7 mouse cellular contexts compared by ENCODE assay signal in the genomic region with DNA sequence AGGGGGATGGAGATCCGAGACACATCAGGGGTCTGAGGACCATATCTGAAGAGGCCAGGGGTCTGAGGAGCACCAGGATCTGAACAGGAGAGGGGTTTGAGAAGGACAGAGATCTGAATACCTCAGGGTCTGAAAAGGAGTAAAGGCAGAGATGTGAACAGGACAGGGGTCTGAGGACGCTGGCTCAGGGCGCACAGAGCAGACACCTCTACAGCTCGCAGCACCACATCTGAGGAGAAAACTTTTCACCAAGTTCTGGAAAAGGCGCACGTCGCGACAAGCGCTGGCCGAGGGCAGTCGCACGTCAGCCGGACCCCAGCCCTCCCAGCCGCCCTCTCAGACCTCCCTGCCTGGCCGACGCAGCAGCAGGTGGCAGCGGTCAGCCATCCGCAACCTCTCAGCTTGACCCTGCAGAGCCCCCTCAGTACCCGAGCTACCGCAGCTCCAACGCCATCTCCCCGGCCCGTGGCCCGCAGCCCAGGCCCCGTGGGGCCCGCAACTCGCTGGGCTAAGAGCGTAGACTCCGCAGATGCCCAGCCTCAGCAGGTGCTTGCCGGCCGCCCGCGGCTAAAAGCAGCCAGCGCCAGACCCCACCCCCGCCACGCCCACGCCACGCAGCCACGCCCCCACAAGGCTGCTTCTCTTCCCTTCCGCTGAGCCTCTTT. TPM values are rescaled to one million over a fixed set of nuclear protein-coding genes. Genes with fewer than 3 reads are reported as not detected.
DNase-seq lines count a peak whose midpoint lies in the region; ATAC-seq and TF ChIP-seq lines count a peak whose summit lies in the region.

No protein-coding gene starts in this region.

- H3K9ac ChIP-seq in lung, embryonic 15.5 days, result peak overlapping the region; percentile 47

- H3K4me3 ChIP-seq in lung, embryonic 15.5 days, result peak overlapping the region; percentile 70
- H3K4me3 ChIP-seq in limb, embryonic 10.5 days, result peak overlapping the region; percentile 71
- H3K4me3 ChIP-seq in olfactory bulb, adult 2 months (ENCODE audit: insufficient read depth, low read depth, low read length), result peak overlapping the region; percentile 92

- DNase-seq in lung, postnatal 4 days, result no peak
- DNase-seq in limb, embryonic 10.5 days (ENCODE audit: low spot score), result no peak
- no peak for DNase-seq in spleen, postnatal 10 days (ENCODE audit: low spot score in 2 of 2)
- DNase-seq in thymus, postnatal 4 days, result no peak

- H3K4me2 ChIP-seq in lung, embryonic 15.5 days, result peak overlapping the region; percentile 97

- no peaks in the 10 kb centered on the region for H3K36me3 ChIP-seq in lung, embryonic 15.5 days
- H3K36me3 ChIP-seq in limb, embryonic 10.5 days, result no peaks in the 10 kb centered on the region

- 1% methylated on average over 40 of the region's 40 CpGs for WGBS in lung, embryonic 15.5 days
- 2% methylated on average over 40 of the region's 40 CpGs for WGBS in limb, embryonic 10.5 days
- WGBS in olfactory bulb, adult 2 months, result 2% methylated on average over 40 of the region's 40 CpGs

- no peak overlapping the region; the same call in 1 of the 2 replicates for H3K27ac ChIP-seq in lung, embryonic 15.5 days
- H3K27ac ChIP-seq in limb, embryonic 10.5 days, result peak overlapping the region; percentile 91
- H3K27ac ChIP-seq in olfactory bulb, adult 2 months (ENCODE audit: insufficient read depth, low read depth, low read length), result no peak overlapping the region; the same call in 1 of the 2 replicates

- TF ChIP-seq CTCF in olfactory bulb, adult 2 months (IDR thresholded peaks at IDR 0.05; ENCODE audit: insufficient read depth, low read depth, low read length), result no peak

- no peaks in the 10 kb centered on the region for H3K27me3 ChIP-seq in lung, embryonic 15.5 days
- H3K27me3 ChIP-seq in limb, embryonic 10.5 days (ENCODE audit: low read depth, poor library complexity, severe bottlenecking), result 0 out of 2 replicates have a peak, but pooled peaks cover 6% of the 10 kb centered on the region

- H3K9me3 ChIP-seq in lung, embryonic 15.5 days, result no peaks in the 10 kb centered on the region
- H3K9me3 ChIP-seq in limb, embryonic 10.5 days (replicated peaks), result no peaks in the 10 kb centered on the region

- TF ChIP-seq POLR2A in olfactory bulb, adult 2 months (IDR thresholded peaks at IDR 0.05; ENCODE audit: insufficient read depth, low read depth, low read length), result no peak

- peaks cover 11% of the 10 kb centered on the region for H3K4me1 ChIP-seq in lung, embryonic 15.5 days
- peaks cover 19% of the 10 kb centered on the region for H3K4me1 ChIP-seq in limb, embryonic 10.5 days
- peaks cover 14% of the 10 kb centered on the region for H3K4me1 ChIP-seq in olfactory bulb, adult 2 months (ENCODE audit: control insufficient read depth, insufficient read depth, low read length)

- ATAC-seq in lung, embryonic 15.5 days (ENCODE audit: borderline replicate concordance, extremely low read depth, low FRiP score, low TSS enrichment), result no peak
- ATAC-seq in erythroid progenitor cell, adult 5-6 weeks (replicated peaks; ENCODE audit: low FRiP score, poor library complexity, severe bottlenecking), result peak; percentile 0; the same call in 1 of the 2 replicates

RNA-seq across cellular contexts. Expression of a gene that starts 11.7 kb away (rescaled TPM):
- polyA plus RNA-seq in lung, embryonic 15.5 days (2015; fragmentation: Nextera tagmentation; extraction: Ambion mirVana), result 24.3 and 24.7 TPM in 2 replicates
- total RNA-seq in erythroid progenitor cell, adult 5-6 weeks (2015; ENCODE audit: low replicate concordance), result 13.0 and 16.9 TPM in 2 replicates
- 17.2 and 21.9 TPM in 2 replicates for total RNA-seq in erythroid progenitor cell, adult 5-6 weeks (2017; ENCODE audit: low replicate concordance)
- 32.0 and 38.2 TPM in 2 replicates for polyA plus RNA-seq in limb, embryonic 10.5 days (2016; fragmentation: Nextera tagmentation; extraction: Ambion mirVana)
- not detected in 2 replicates for polyA plus RNA-seq in olfactory bulb, adult 2 months (2012; ENCODE audit: insufficient read depth, insufficient read length, low replicate concordance, missing spikeins)
